ENCODE assay signal across 9 mouse cellular contexts in genomic region chr11:11115031-11115647, GRCm38 (mm10). TPM values are rescaled to one million over a fixed set of nuclear protein-coding genes. Genes with fewer than 3 reads are reported as not detected.
DNase-seq lines count a peak whose midpoint lies in the region; ATAC-seq and TF ChIP-seq lines count a peak whose summit lies in the region.
"Had no signal": no experiment of that assay in that cellular context is flagged by ENCODE, and none has a peak within 500 bp of the region (broad histone marks: within the 10 kb centered on the region; RNA-seq: fewer than 3 reads in every experiment).

No protein-coding gene starts in this region.

- peaks cover 78% of the 10 kb centered on the region for H3K27me3 ChIP-seq in embryonic facial prominence, embryonic 10.5 days (replicated peaks; ENCODE audit: low read depth, poor library complexity, severe bottlenecking)
- H3K27me3 ChIP-seq in hindbrain, embryonic 16.5 days (replicated peaks; ENCODE audit: control insufficient read depth, insufficient read depth, low read length): peaks cover 8% of the 10 kb centered on the region
- H3K27me3 ChIP-seq in neural tube, embryonic 14.5 days (ENCODE audit: control insufficient read depth, insufficient read depth, low read length): peaks cover 15% of the 10 kb centered on the region

- H3K9me3 ChIP-seq in embryonic facial prominence, embryonic 10.5 days: no peaks in the 10 kb centered on the region
- H3K9me3 ChIP-seq in hindbrain, embryonic 16.5 days (ENCODE audit: control insufficient read depth, low read length): no peaks in the 10 kb centered on the region
- no peaks in the 10 kb centered on the region for H3K9me3 ChIP-seq in neural tube, embryonic 14.5 days (ENCODE audit: control insufficient read depth, low read length)

- under 1% methylated on average over 17 of the region's 17 CpGs for WGBS in embryonic facial prominence, embryonic 10.5 days
- WGBS in hindbrain, embryonic 16.5 days: under 1% methylated on average over 17 of the region's 17 CpGs
- WGBS in neural tube, embryonic 14.5 days: under 1% methylated on average over 17 of the region's 17 CpGs

- peak overlapping the region; percentile 76 for H3K9ac ChIP-seq in hindbrain, embryonic 16.5 days (ENCODE audit: low read depth, low read length)
- H3K9ac ChIP-seq in neural tube, embryonic 14.5 days (replicated peaks; ENCODE audit: low read depth, low read length): peak overlapping the region; percentile 55

- TF ChIP-seq CTCF in left cerebral cortex, adult 2 months (IDR thresholded peaks at IDR 0.05): no peak

- DNase-seq in left cerebral cortex, adult 2 months (ENCODE audit: extremely low spot score in 1 of 2, low spot score in 2 of 2): no peak
- no peak for DNase-seq in left cerebral cortex, postnatal 4 days
- DNase-seq in embryonic facial prominence, embryonic 10.5 days (ENCODE audit: low spot score): peak; percentile 39
- DNase-seq in cerebellum, adult 18-20 months: no peak
- DNase-seq in spleen, postnatal 36 days (ENCODE audit: low spot score in 2 of 2): no peak
- DNase-seq in frontal cortex, adult 2 months (ENCODE audit: extremely low spot score in 1 of 2, low spot score in 1 of 2): no peak

- no peaks in the 10 kb centered on the region for H3K36me3 ChIP-seq in embryonic facial prominence, embryonic 10.5 days (replicated peaks)
- no peaks in the 10 kb centered on the region for H3K36me3 ChIP-seq in hindbrain, embryonic 16.5 days (ENCODE audit: control insufficient read depth, insufficient read depth, low read length)
- H3K36me3 ChIP-seq in neural tube, embryonic 14.5 days (ENCODE audit: control insufficient read depth, insufficient read depth, low read length): no peaks in the 10 kb centered on the region

- no peak overlapping the region for H3K27ac ChIP-seq in left cerebral cortex, adult 2 months
- no peak overlapping the region for H3K27ac ChIP-seq in embryonic facial prominence, embryonic 10.5 days (replicated peaks)
- H3K27ac ChIP-seq in hindbrain, embryonic 16.5 days (ENCODE audit: low read depth, low read length): no peak overlapping the region; the same call in 1 of the 2 replicates
- H3K27ac ChIP-seq in neural tube, embryonic 14.5 days (ENCODE audit: low read depth, low read length): no peak overlapping the region

- H3K4me3 ChIP-seq in left cerebral cortex, adult 2 months: peak overlapping the region; percentile 51
- H3K4me3 ChIP-seq in embryonic facial prominence, embryonic 10.5 days: peak overlapping the region; percentile 70
- H3K4me3 ChIP-seq in hindbrain, embryonic 16.5 days (ENCODE audit: low read length): peak overlapping the region; percentile 65
- peak overlapping the region; percentile 62 for H3K4me3 ChIP-seq in neural tube, embryonic 14.5 days (ENCODE audit: low read depth, low read length)
- H3K4me3 ChIP-seq: megakaryocyte, embryonic 14.5 days had no signal

- peaks cover 32% of the 10 kb centered on the region for H3K4me1 ChIP-seq in embryonic facial prominence, embryonic 10.5 days
- H3K4me1 ChIP-seq in hindbrain, embryonic 16.5 days (ENCODE audit: control insufficient read depth, insufficient read depth, low read depth, low read length): peaks cover 18% of the 10 kb centered on the region
- H3K4me1 ChIP-seq in neural tube, embryonic 14.5 days (ENCODE audit: control insufficient read depth, insufficient read depth, low read length): no peaks in the 10 kb centered on the region; the same call in none of the 2 replicates
- H3K4me1 ChIP-seq: megakaryocyte, embryonic 14.5 days had no signal

- peak overlapping the region; percentile 95 for H3K4me2 ChIP-seq in hindbrain, embryonic 16.5 days (ENCODE audit: low read length)
- peak overlapping the region; percentile 98 for H3K4me2 ChIP-seq in neural tube, embryonic 14.5 days (ENCODE audit: low read depth, low read length)

- peak; percentile 27; the same call in 1 of the 2 replicates for ATAC-seq in hindbrain, embryonic 16.5 days
- no peak; the same call in 1 of the 2 replicates for ATAC-seq in neural tube, embryonic 14.5 days (ENCODE audit: low read depth)

- intact Hi-C loops in left cerebral cortex, adult 2 months (cut with DNase I): no loop called here
- intact Hi-C loops in left cerebral cortex, postnatal 4 days (cut with DNase I): no loop called here

RNA-seq across cellular contexts. Expression of gene Vwc2, which starts 1.1 kb away (rescaled TPM):
- total RNA-seq in left cerebral cortex, adult 2 months (2021): 10 to 100 TPM; 10.1 to 11.4 TPM
- total RNA-seq in left cerebral cortex, postnatal 4 days (2021): 10 to 100 TPM in 1 of 2 experiments, 1 to 10 TPM in 1; 9.8 to 11.4 TPM
- polyA plus RNA-seq in embryonic facial prominence, embryonic 10.5 days (2016; fragmentation: Nextera tagmentation; extraction: Ambion mirVana): 1.0 and 1.7 TPM in 2 replicates
- polyA plus RNA-seq in hindbrain, embryonic 16.5 days (2015; fragmentation: Nextera tagmentation; extraction: Ambion mirVana): 9.3 and 12.1 TPM in 2 replicates
- 10.0 and 14.0 TPM in 2 replicates for polyA plus RNA-seq in neural tube, embryonic 14.5 days (2014; fragmentation: Nextera tagmentation; extraction: Ambion mirVana)
- polyA plus RNA-seq in frontal cortex, adult 2 months (2012; rRNA removed): 10.2 and 10.6 TPM in 2 replicates
